Mouse (Mus musculus): ENCODE measurements around the gene Tll2. TPM values are rescaled to one million over a fixed set of nuclear protein-coding genes. Genes with fewer than 3 reads are reported as not detected.

Tll2 gene
- polyA plus RNA-seq, 1 experiment: 1.8 TPM

DNA sequence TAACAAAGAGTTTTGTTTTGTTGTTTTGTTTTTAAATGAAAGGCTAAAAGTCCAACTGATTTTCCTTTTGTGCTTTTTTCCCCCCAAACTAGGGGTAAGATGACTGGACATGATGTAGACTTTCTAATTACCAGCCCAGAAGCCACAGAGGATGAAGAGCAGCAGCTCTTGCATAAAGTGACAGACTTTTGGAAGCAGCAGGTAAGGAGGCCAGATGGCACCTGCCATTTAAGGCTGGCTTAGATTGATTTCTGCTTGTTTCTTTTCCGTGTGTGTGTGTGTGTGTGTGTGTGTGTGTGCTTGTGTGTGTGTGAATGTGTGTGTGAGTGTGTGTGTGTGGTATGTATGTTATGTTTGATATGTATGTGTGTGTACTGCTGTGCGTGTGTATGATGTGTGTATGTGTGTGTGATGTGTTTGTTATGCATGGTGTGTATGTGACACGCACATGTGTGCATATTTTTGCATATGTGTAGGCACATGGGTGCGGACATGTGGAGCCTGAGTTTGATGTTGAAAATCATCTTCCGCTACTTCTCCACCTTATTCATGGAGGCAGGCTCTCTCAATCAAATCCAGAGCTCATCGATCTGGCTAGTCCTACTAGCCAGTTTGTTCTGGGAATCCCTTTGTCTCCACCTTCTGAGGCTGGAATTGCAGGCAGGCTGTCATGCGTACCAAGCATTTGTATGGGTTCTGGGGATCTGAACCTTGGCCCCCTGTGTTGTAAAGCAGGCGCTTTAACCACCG, 159.0 kb downstream of the Tll2 start:
- peak; percentile 61 for DNase-seq (ENCODE audit: low read depth)
- TF ChIP-seq CTCF (IDR thresholded peaks at IDR 0.05; ENCODE audit: borderline replicate concordance, extremely low read depth, insufficient read depth, insufficient read length): no peak
- no peak for TF ChIP-seq POLR2A (IDR thresholded peaks at IDR 0.05; ENCODE audit: borderline replicate concordance, extremely low read depth, insufficient read depth, insufficient read length, poor library complexity, severe bottlenecking)

DNA sequence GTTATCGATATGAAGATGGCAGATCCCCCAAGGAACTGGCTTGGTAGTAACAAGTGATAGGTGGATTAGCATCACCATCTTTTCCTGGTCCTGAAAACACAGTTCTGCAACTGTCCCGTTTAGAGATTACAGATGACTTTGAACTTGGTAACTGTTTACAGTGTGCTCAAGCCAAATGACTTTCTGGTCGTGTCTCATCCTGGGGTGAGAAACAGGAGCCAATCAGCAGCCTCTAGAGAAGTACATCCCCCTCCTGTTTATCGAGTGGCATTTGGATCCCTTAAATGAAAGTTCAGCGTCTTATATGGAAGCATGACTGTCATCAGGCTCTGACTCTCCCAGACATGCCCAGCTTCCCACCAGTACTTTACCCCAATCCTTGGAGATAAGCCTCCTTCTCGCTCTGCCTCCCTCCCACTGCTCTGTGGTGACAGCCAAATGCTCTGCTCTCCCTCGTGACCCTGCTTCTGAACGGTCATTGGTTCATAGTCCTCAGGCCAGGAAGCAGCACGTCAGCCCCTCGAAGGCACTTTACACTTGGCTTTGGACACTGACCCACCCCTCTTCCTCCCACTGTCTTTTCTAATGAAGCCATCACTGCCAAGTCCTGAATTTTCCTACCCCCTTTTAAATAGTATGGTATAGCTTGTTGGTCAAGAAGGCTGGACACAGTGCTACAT, 161.4 kb downstream of the Tll2 start:
- DNase-seq (ENCODE audit: low read depth): peak; percentile 3
- no peak for TF ChIP-seq CTCF (IDR thresholded peaks at IDR 0.05; ENCODE audit: borderline replicate concordance, extremely low read depth, insufficient read depth, insufficient read length)
- TF ChIP-seq POLR2A (IDR thresholded peaks at IDR 0.05; ENCODE audit: borderline replicate concordance, extremely low read depth, insufficient read depth, insufficient read length, poor library complexity, severe bottlenecking): no peak

DNA sequence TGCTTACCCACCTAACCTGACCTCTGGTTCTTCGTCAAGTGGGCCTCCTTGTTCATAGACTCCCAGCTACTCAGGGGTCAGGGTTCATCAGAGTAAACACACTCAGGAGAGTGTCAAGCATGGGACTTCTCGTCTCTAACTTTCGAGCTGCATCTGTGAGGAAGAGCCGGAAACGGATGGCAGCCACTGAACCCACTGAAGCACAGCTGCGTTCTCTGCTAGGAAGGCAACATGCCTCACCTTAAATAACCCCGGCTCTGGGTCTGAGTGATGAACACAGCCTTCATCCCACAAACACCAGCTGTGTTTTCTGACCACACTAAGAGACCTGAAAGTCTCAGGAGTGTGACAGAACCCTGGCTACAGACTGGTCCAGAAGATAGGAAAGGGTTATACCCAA, 167.5 kb downstream of the Tll2 start:
- TF ChIP-seq POLR2A (IDR thresholded peaks at IDR 0.05; ENCODE audit: borderline replicate concordance, extremely low read depth, insufficient read depth, insufficient read length, poor library complexity, severe bottlenecking): no peak
- TF ChIP-seq CTCF (IDR thresholded peaks at IDR 0.05; ENCODE audit: borderline replicate concordance, extremely low read depth, insufficient read depth, insufficient read length): no peak
- no peak for DNase-seq (ENCODE audit: low read depth)

DNA sequence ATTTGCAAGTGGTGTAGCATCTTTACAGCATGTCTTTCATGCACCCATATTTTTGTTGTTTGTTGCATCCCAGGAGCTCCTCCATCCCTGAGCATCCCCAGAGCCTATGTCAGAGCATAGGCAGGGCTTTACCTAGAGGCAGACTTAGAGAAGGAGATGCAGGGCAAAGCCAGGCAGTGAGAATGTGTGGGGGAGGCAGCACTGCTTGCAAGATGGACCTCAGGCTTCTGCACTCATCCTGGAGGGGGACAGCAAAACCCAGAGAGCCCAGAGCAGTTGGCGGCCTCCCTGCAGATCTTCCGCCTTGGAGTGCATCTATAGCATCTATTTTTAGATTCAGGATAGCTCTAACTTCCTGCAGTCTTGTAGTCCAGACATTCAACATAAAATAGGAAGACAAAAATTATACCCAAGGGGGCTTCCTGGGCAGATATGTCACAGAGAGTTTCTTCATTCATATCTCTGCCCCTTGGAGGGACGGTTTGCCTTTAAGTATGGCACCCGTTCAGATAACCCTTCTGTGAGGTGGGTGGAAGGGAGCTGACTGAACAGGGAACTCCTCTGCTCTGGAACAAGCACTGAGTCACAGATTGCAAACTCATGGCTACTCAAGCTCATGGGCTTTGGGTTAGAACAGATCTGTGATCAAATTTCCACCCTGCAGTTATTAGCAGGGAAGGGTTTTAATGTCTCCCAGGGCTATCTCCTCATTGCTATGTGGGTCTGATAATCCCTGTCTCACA, 170.7 kb downstream of the Tll2 start:
- no peak for DNase-seq (ENCODE audit: low read depth)
- TF ChIP-seq POLR2A (IDR thresholded peaks at IDR 0.05; ENCODE audit: borderline replicate concordance, extremely low read depth, insufficient read depth, insufficient read length, poor library complexity, severe bottlenecking): no peak
- TF ChIP-seq CTCF (IDR thresholded peaks at IDR 0.05; ENCODE audit: borderline replicate concordance, extremely low read depth, insufficient read depth, insufficient read length): no peak

Other genes with a start within 250 kb of the Tll2 start
- 0.25 and 0.53 TPM in 2 replicates for gene Blnk, start 212.3 kb downstream of the Tll2 start, polyA plus RNA-seq (2012; rRNA removed)
- 0.04 TPM in 1 of 2 replicates, not detected in the other for gene Dntt, start 177.6 kb downstream of the Tll2 start, polyA plus RNA-seq (2012; rRNA removed)
- gene Opalin, start 129.7 kb downstream of the Tll2 start, polyA plus RNA-seq (2012; rRNA removed): 0.08 TPM in 1 of 2 replicates, not detected in the other
- 95.4 and 105 TPM in 2 replicates for gene Tm9sf3, start 57.2 kb upstream of the Tll2 start, polyA plus RNA-seq (2012; rRNA removed)
- 1.2 and 1.6 TPM in 2 replicates for gene Pik3ap1, start 178.3 kb upstream of the Tll2 start, polyA plus RNA-seq (2012; rRNA removed)